Mouse (Mus musculus): ENCODE measurements around the gene Mettl7a3. TPM values are rescaled to one million over a fixed set of nuclear protein-coding genes. Genes with fewer than 3 reads are reported as not detected.

Mettl7a3 gene
- total RNA-seq, 2 experiments from 2014 or later = not detected

GRCm38 (mm10) chr15:100387544-100388223 is 53.0 kb downstream of the Mettl7a3 start:
- no peak for DNase-seq (ENCODE audit: low spot score in 2 of 2)

DNA sequence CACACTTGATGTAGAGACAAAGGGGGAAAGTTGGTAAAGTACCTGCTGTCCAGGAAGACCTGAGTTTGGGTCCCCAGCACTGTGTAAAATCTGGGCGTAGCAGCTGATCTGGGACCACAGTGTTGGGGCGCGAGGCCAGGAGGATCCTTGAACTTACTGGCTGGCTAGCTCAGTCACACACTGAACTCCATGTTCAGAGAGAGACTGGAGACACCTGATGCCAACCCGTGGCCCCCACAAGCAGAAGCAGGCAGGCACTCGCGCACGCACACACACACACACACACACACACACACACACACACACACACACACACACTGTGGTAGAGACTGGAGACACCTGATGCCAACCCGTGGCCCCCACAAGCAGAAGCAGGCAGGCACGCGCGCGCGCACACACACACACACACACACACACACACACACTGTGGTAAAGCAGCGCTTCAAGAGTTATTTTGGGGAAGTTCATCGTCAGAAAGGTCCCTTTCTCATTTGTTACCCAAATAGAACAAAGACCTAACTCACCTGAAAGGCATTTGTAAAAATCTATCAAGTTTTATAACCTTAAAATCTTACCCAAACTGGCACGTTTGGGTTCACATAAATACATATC is 53.6 kb downstream of the Mettl7a3 start:
- DNase-seq (ENCODE audit: low spot score in 2 of 2) = no peak

DNA sequence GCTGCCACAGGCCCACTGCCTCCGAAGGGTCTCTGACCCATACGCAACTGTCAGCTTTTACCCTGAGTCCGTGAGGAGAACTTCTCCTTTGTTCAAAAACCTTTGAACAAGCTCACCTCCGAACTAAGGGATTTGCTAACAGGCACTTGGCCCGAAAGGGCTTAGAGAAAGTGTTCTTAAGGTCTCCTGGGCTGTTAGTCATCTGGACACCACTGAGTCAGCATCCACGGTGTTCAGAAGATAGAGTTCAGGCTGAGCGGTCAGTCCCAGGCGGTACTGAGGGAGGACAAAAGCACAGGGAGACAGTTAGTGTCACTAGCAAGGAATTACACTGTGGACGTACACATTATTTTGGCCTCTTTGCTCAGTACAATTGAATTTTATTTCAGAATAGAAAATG is 54.2 kb downstream of the Mettl7a3 start:
- no peak for DNase-seq (ENCODE audit: low spot score in 2 of 2)

Other genes with a start within 250 kb of the Mettl7a3 start
- 10 to 100 TPM; 15.5 to 17.2 TPM for gene Atf1, start 107.1 kb upstream of the Mettl7a3 start, total RNA-seq (2021)
- not detected for gene Tmprss12, start 54.1 kb upstream of the Mettl7a3 start, total RNA-seq (2021)
- 10 to 100 TPM; 13.8 to 16.1 TPM for gene Mettl7a1, start 30.8 kb upstream of the Mettl7a3 start, total RNA-seq (2021)
- gene Methig1, start 18.2 kb downstream of the Mettl7a3 start, total RNA-seq (2021) = not detected
- under 1 TPM in 1 of 2 experiments, not detected in 1; 0.39 TPM for gene Mettl7a2, start 18.3 kb downstream of the Mettl7a3 start, total RNA-seq (2021)
- gene Higd1c, start 29.6 kb downstream of the Mettl7a3 start, total RNA-seq (2021) = not detected
- gene Gm5475, start 87.2 kb downstream of the Mettl7a3 start, total RNA-seq (2021) = under 1 TPM; 0.14 to 0.16 TPM
- 10 to 100 TPM; 55.5 to 61.9 TPM for gene Slc11a2, start 90.1 kb downstream of the Mettl7a3 start, total RNA-seq (2021)
- gene Letmd1, start 134.1 kb downstream of the Mettl7a3 start, total RNA-seq (2021) = 10 to 100 TPM; 67.8 to 79.1 TPM
- 10 to 100 TPM; 34.5 to 34.7 TPM for gene Csrnp2, start 160.6 kb downstream of the Mettl7a3 start, total RNA-seq (2021)
- 10 to 100 TPM; 28.8 to 34.1 TPM for gene Tfcp2, start 217.1 kb downstream of the Mettl7a3 start, total RNA-seq (2021)